Mouse (Mus musculus) frontal cortex, adult 2 months (tissue): ENCODE data around the gene Sort1. TPM values are rescaled to one million over a fixed set of nuclear protein-coding genes. Genes with fewer than 3 reads are reported as not detected.

Experiments used
- polyA plus RNA-seq: library from polyadenylated mRNA; depleted of rRNA; stranded (reverse); fragments of >200 nt; gene quantifications from 2 replicates; pipeline ENCODE4 v1.2.3, GENCODE M21; 2012; rRNA removed

Gene Sort1
- polyA plus RNA-seq, 1 experiment = 157 TPM

Other genes with a start within 250 kb of the Sort1 start
- 12.7 and 15.0 TPM in 2 replicates for gene Gstm4, start 239.2 kb upstream of the Sort1 start, polyA plus RNA-seq
- 188 and 230 TPM in 2 replicates for gene Ampd2, start 197.4 kb upstream of the Sort1 start, polyA plus RNA-seq
- 0.53 and 0.58 TPM in 2 replicates for gene Gnat2, start 191.3 kb upstream of the Sort1 start, polyA plus RNA-seq
- 37.3 and 37.5 TPM in 2 replicates for gene Gnai3, start 137.9 kb upstream of the Sort1 start, polyA plus RNA-seq
- gene Gpr61, start 129.2 kb upstream of the Sort1 start, polyA plus RNA-seq = 15.0 and 15.1 TPM in 2 replicates
- 62.1 and 62.6 TPM in 2 replicates for gene Amigo1, start 97.7 kb upstream of the Sort1 start, polyA plus RNA-seq
- gene Cyb561d1, start 82.9 kb upstream of the Sort1 start, polyA plus RNA-seq = 19.1 and 19.3 TPM in 2 replicates
- gene Atxn7l2, start 73.1 kb upstream of the Sort1 start, polyA plus RNA-seq = 42.7 and 44.0 TPM in 2 replicates
- 1.8 and 1.9 TPM in 2 replicates for gene Sypl2, start 57.4 kb upstream of the Sort1 start, polyA plus RNA-seq
- gene Psma5, start 27.2 kb upstream of the Sort1 start, polyA plus RNA-seq = 98.0 and 117 TPM in 2 replicates
- gene Mybphl, start 80.8 kb downstream of the Sort1 start, polyA plus RNA-seq = 0.06 TPM in 1 of 2 replicates, not detected in the other
- 11.7 and 14.6 TPM in 2 replicates for gene Psrc1, start 99.8 kb downstream of the Sort1 start, polyA plus RNA-seq
- 63.6 TPM in 2 replicates for gene Celsr2, start 131.5 kb downstream of the Sort1 start, polyA plus RNA-seq
- 202 and 203 TPM in 2 replicates for gene Sars, start 161.1 kb downstream of the Sort1 start, polyA plus RNA-seq